Mouse (Mus musculus) layer of hippocampus, postnatal 14 days (tissue): ENCODE results near the gene Atcay. TPM values are rescaled to one million over a fixed set of nuclear protein-coding genes. Genes with fewer than 3 reads are reported as not detected.
"Not testable (repeated sequence)": the region's sequence is repeated elsewhere in the genome, so short reads cannot be mapped to it uniquely, and the experiment has no call there.

Experiments used
- DNase-seq, 2 experiments: peaks; one replicate each; pipeline ENCODE4 v3.0.0; 2021 to 2022; ENCODE audit warnings: low spot score in 2 of 2, mixed read lengths in 1 of 2
- total RNA-seq, 2 experiments: library from RNA; stranded (reverse); gene quantifications; 2 replicates each; pipeline ENCODE4 v1.2.3; 2021

Atcay gene
- total RNA-seq, 2 experiments from 2014 or later, result 149 to 157 TPM

- peak; percentile 68 to 77 for DNase-seq
Measured at GRCm38 (mm10) chr10:81244595-81244994, 14.0 kb upstream of the Atcay start.

GRCm38 (mm10) chr10:81244146-81244545, 13.5 kb upstream of the Atcay start:
- DNase-seq, result no peak

DNA sequence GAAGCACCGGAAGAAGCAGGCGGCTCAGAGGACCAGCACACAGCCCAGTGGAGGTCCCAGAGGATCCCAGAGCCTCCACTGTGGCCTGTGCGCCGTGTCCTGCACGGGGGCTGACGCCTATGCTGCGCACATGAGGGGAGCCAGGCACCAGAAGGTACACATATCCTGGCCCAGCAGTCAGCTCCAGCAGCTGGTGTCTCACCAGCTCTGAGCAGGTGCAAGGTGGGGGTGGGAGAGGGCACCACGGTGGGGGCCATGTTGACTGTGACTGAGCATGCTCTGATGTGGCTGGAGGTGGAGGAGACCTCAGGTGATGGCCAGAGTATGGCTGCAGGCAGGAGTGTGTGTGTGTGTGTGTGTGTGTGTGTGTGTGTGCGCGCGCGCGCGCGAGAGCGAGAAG, 11.4 kb upstream of the Atcay start:
- no peak for DNase-seq

GRCm38 (mm10) chr10:81240876-81241275, 10.2 kb upstream of the Atcay start:
- DNase-seq, result peak; percentile 70 to 78

DNA sequence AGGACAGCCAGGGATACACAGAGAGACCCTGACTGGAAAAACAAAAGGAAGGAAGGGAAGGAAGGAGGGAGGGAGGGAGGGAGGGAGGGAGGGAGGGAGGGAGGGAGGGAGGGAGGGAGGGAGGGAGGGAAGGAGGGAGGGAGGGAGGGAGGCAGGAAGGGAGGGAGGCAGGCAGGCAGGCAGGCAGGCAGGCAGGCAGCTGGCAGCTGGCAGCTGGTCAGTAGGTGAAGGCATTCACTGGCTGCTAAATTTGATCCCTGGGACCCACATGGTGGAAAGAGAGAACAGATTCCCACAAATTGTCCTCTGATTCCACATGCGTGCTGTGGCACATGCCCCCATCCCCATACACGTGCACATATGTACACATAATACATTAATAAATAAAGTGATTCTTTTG, 8.0 kb upstream of the Atcay start:
- DNase-seq, result no peak

DNA sequence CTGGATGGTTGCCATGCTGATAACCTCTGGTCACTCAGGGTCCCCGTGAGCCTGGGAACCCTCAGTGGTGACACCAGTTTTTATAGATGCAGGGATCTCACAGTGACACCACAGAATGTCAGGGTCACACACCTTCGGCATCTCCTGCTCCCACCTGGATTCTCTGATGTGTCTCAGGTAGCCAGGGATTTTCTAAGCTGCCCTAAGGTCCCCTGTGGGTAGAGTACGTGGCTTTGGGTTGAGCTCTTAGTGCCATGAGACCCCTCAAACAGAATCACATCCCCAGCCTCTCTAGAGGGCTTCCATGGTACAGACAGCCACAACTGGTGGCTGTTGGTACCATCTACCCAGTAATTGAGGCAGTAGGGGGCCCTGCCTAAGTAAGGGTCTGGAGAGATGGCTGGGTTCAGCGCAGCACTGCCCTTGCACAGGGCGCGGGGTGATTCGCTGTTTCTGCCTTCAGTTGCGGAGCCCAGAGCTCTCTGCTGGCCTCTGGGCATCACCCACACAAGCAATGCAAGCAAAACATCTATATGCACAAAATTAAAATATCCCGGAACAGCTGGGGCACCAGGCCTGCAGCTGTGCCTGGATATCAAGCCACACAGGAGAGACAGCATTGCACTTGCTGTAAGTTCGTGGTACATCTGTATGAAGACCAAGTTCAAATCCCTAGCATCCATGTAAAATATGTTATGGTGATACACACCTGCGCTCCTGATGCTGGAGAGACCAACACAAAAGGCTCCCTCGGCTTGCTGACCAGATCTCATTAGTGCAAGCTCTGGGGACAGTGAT, 6.0 kb upstream of the Atcay start:
- no peak for DNase-seq

GRCm38 (mm10) chr10:81234206-81234605, 3.6 kb upstream of the Atcay start:
- DNase-seq, result no peak

- no peak for DNase-seq
Measured at GRCm38 (mm10) chr10:81233226-81233585, 2.6 kb upstream of the Atcay start.

DNA sequence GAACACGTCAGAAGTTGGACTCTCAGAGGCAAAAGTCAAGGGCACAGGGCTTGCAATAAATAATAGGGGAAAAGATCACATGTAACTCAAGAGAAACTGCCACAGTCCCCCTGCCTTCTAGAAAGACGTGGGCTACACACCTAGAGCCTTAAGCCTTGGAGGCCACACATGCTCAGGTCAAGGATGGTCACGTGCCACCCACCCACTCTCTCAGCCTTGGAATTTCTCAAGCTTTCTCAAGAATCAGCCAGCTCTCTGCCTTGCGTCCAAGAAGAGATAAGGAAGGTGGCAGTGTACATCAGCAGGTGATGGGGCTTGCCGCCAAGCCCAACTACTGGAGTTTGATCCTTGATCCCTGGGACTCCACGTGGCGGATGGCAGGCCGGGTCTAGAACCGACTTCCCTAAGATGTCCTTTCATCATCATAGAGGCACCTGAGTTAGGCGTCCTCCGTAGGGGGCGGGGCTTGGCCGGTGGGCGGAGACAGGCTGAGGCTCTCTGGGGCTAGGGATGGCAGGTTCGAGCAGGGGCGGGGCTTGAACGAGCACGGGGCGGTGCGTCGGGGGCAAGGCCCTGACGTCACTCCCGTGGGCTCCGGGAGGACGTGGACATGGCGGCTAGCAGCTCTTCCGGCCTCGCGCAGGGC, 2.1 kb upstream of the Atcay start, which contains the start of gene Zfr2:
Zfr2 (plus strand) TSS at position 576 of the 646 bp plus-strand sequence.
- DNase-seq, result peak; percentile 90 to 93

GRCm38 (mm10) chr10:81231436-81231835, 803 bp upstream of the Atcay start:
- DNase-seq, result no peak

DNA sequence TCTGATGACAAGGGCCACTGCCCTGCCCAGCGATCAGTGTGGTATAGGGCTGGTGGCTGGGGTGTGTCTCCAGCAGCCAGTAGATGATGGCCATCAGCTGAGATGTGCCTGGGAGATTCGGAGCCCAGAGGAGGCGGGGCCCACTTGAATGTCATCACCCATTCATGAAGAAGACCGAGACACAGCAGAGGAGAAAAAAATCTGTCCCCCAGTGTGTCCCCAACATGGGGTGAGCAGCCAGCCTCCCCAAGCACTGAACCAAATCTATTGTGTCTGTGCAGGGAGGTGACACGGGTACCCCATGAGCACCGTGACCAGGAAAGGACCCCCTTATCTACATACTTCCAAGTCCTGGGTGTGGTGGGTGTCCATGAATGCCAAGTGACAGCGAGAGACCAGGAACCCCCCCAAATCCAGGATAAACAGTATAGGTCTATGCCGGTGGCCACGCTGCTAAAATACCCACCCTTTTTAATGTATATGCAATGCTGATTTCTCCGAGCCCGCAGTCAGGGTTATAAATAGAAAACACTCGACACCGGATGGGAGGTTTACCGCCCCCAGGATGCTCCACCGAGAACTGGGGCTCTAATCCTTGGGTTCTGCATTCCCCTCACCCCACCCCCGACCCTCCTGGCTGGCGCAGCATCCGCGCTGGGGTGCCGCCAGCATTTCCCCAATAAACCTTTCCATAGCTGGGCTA, 747 bp downstream of the Atcay start:
- DNase-seq, result no peak

- DNase-seq, result not testable (repeated sequence)
Measured at GRCm38 (mm10) chr10:81223731-81224130, 6.9 kb downstream of the Atcay start.

DNA sequence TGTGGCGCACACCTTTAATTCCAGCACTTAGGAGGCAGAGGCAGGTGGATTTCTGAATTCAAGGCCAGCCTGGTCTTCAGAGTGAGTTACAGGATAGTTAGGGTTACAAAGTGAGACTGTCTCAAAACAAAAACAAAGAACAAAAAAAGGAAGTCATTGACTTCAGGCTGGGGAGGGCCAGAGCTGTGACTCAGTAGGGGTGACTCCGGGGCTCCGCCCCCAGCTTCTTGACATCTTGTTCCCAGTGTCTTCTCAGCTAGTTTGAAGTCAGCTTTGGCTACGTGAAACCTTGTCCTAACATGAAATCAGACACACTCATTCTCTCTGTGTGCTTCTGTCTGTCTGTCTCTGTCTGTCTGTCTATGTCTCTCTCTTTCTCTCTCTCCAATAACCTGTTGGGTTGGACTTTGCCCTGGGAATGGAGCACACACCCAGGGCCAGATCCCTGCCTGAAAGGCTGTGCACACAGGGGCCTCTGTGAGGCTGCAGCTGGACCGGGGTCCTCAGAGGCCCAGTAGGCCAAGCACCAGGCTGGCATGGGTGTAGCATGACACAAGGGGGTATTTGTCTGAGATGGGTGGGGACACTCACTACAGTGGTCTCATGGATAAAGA, 9.1 kb downstream of the Atcay start:
- DNase-seq, result no peak

- no peak for DNase-seq
Measured at GRCm38 (mm10) chr10:81217964-81218363, 12.7 kb downstream of the Atcay start.

GRCm38 (mm10) chr10:81217267-81217666, 13.4 kb downstream of the Atcay start:
- DNase-seq, result not testable (repeated sequence)

DNA sequence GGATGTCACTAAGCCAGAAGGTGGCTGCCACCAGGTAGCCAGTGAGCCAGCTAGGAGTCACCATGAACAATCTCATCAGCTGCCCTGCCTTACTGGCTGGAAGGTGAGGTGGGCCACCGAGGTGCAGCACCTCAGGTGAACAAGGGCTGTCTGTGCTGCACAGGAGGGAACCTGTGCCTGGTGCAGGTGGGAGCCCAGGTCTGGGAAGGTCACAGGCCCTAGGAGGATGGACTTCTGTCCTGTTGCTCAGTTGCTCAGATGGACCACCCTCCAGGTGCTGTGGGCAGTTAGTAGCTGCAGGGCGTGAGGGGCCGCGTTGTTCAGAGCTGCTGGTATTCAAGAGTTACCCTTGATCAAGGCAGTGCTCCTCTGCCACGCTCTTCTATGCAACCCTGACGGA, 13.8 kb downstream of the Atcay start:
- DNase-seq, result no peak

- DNase-seq, result no peak
Measured at GRCm38 (mm10) chr10:81216260-81216659, 14.4 kb downstream of the Atcay start.

DNA sequence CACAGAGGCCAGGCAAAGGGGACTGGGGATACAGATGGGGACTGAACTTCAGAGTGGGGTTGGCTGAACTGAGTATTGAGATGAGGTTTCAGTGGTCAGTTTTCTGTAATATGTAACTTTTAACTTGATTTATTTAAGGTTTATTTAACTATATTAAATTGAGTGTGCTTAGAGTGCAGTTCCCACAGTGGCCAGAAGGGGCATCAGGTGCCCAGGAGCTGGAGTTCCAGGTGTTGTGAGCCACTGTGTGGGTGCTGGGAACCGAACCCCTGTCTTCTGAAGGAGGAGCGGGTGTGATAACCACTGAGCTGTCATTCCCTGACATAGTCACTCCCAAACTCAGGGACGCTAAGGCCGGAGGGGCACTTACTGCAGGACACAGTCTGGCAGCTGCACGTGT, 20.5 kb downstream of the Atcay start:
- DNase-seq, result no peak

DNA sequence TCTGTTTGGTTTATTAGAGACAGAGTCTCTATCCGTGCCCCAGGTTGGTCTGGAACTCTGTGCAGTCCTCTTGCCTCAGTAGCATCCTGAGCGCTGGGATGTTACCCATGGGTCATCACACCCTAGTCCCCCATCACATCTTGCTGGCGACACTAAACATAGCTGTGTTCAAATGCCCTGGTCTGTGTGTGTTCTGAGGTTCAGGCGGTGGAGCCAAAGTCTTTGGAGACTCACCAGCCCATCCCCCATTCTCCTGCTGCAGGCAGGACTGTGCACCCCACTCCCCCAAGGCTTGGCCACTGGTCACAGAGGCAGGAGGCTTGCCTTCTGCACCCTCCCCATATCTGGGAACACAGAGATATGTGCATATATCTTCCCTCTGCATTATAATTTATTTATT, 26.5 kb downstream of the Atcay start:
- DNase-seq, result no peak

DNA sequence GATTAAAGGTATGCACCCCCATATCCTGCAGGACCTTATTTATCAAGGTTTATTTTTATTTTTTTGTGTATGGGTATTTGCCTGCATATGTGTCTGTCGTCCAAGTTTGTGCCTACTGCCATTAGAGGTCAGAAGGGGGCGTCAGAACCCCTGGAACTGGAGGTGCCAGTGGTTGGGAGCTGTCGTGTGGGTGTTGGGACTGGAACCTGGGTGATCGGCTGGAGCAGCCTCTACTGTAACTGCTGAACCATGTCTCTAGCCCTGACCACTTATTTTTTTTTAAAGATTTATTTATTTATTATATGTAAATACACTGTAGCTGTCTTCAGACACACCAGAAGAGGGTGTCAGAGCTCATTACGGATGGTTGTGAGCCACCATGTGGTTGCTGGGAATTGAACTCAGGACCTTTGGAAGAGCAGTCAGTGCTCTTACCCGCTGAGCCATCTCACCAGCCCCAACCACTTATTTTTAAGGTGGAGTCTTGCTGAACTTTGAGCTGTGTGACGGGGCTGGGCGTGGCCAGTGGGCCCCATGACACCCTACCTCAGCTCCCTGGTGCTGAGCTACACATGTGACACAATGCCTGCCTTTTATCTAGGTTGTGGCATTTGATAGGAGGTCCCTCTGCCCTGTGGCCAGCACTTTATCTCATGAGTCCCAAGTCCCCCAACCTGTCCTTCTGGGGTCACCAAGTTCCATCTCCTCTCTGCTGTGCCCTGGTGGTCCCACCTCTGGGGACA, 27.5 kb downstream of the Atcay start:
- no peak for DNase-seq
